Mouse (Mus musculus): ENCODE measurements around the gene Tmem39a. TPM values are rescaled to one million over a fixed set of nuclear protein-coding genes. Genes with fewer than 3 reads are reported as not detected.

Tmem39a gene
- polyA plus RNA-seq, 1 experiment = 35.7 TPM

DNA sequence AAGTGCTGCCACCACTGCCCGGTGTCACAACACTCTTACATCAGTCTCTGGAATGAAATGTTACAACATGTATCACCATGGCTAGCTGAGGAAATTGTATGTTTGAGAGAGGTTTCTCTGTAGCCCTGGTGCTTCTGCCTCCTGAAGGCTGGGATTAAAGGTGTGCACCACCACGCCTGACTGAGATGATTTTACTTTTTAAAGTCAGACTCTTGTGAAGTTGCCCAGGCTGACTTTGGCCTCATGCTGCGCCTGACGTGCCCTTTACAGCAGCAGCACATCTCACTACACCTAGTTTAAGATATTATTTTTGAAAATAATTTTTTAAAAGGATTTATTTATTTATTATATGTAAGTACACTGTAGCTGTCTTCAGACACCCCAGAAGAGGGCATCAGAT lies 34.4 kb downstream of the Tmem39a start:
- Histone ChIP-seq H3K4me1 (ENCODE audit: control insufficient read depth, insufficient read depth, low read length) (no peaks in the 10 kb centered on the region; the same call in 1 of the 2 replicates), H3K27ac (ENCODE audit: control insufficient read depth, insufficient read depth, low read depth, low read length, poor library complexity) (no peak overlapping the region), H3K4me3 (replicated peaks; ENCODE audit: control insufficient read depth, low read depth, low read length) (no peak overlapping the region)
- no peak for TF ChIP-seq CTCF (IDR thresholded peaks at IDR 0.05; ENCODE audit: control insufficient read depth, insufficient read depth, low read length)
- TF ChIP-seq POLR2A (IDR thresholded peaks at IDR 0.05; ENCODE audit: borderline replicate concordance, control insufficient read depth, low read depth, low read length) = no peak
- 75% methylated on average over 4 of the region's 4 CpGs for WGBS

- 88% methylated on average over 1 of the region's 1 CpGs for WGBS
- TF ChIP-seq POLR2A (IDR thresholded peaks at IDR 0.05; ENCODE audit: borderline replicate concordance, control insufficient read depth, low read depth, low read length) (no peak), CTCF (IDR thresholded peaks at IDR 0.05; ENCODE audit: control insufficient read depth, insufficient read depth, low read length) (no peak)
- Histone ChIP-seq H3K4me1 (ENCODE audit: control insufficient read depth, insufficient read depth, low read length) (no peaks in the 10 kb centered on the region; the same call in 1 of the 2 replicates), H3K4me3 (replicated peaks; ENCODE audit: control insufficient read depth, low read depth, low read length) (no peak overlapping the region), H3K27ac (ENCODE audit: control insufficient read depth, insufficient read depth, low read depth, low read length, poor library complexity) (no peak overlapping the region)
These were observed 35.9 kb downstream of the Tmem39a start for GRCm38 (mm10) chr16:38594435-38594834.

GRCm38 (mm10) chr16:38596099-38596498 lies 37.6 kb downstream of the Tmem39a start:
- TF ChIP-seq POLR2A (IDR thresholded peaks at IDR 0.05; ENCODE audit: borderline replicate concordance, control insufficient read depth, low read depth, low read length) (no peak), CTCF (IDR thresholded peaks at IDR 0.05; ENCODE audit: control insufficient read depth, insufficient read depth, low read length) (no peak)
- H3K4me1 ChIP-seq (ENCODE audit: control insufficient read depth, insufficient read depth, low read length) = peaks cover 1% of the 10 kb centered on the region; the same call in 1 of the 2 replicates
- no peak overlapping the region for H3K27ac ChIP-seq (ENCODE audit: control insufficient read depth, insufficient read depth, low read depth, low read length, poor library complexity)
- WGBS = 73% methylated on average over 2 of the region's 2 CpGs
- no peak overlapping the region for H3K4me3 ChIP-seq (replicated peaks; ENCODE audit: control insufficient read depth, low read depth, low read length)

DNA sequence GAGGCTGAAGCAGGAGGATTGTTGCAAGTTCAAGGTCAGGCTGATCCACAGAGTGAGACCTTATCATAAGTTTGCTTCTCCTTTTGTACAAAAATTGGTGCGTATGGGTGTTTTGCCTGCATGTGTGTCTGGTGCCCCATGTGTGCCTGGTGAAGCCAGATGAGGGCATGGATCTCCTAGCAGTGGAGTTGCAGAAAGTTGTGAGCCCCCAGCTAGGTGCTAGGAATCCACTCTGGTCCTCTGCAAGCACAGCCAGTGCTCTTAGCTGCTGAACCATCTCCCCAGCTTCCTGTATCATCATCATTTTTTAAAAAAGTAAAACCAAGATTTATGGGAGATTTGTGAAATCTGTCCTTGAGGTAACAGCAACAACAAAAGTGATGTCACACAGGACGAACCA lies 38.2 kb downstream of the Tmem39a start:
- Histone ChIP-seq H3K4me3 (replicated peaks; ENCODE audit: control insufficient read depth, low read depth, low read length) (no peak overlapping the region), H3K27ac (ENCODE audit: control insufficient read depth, insufficient read depth, low read depth, low read length, poor library complexity) (no peak overlapping the region), H3K4me1 (ENCODE audit: control insufficient read depth, insufficient read depth, low read length) (peaks cover 1% of the 10 kb centered on the region; the same call in 1 of the 2 replicates)
- 67% methylated on average over 2 of the region's 2 CpGs for WGBS
- no peak for TF ChIP-seq CTCF (IDR thresholded peaks at IDR 0.05; ENCODE audit: control insufficient read depth, insufficient read depth, low read length)
- TF ChIP-seq POLR2A (IDR thresholded peaks at IDR 0.05; ENCODE audit: borderline replicate concordance, control insufficient read depth, low read depth, low read length) = no peak

GRCm38 (mm10) chr16:38598986-38599680 lies 40.6 kb downstream of the Tmem39a start:
- no peak for TF ChIP-seq CTCF (IDR thresholded peaks at IDR 0.05; ENCODE audit: control insufficient read depth, insufficient read depth, low read length)
- TF ChIP-seq POLR2A (IDR thresholded peaks at IDR 0.05; ENCODE audit: borderline replicate concordance, control insufficient read depth, low read depth, low read length) = no peak
- H3K4me3 ChIP-seq (replicated peaks; ENCODE audit: control insufficient read depth, low read depth, low read length) = no peak overlapping the region
- H3K4me1 ChIP-seq (ENCODE audit: control insufficient read depth, insufficient read depth, low read length) = peaks cover 1% of the 10 kb centered on the region; the same call in 1 of the 2 replicates
- no peak overlapping the region for H3K27ac ChIP-seq (ENCODE audit: control insufficient read depth, insufficient read depth, low read depth, low read length, poor library complexity)
- 67% methylated on average over 11 of the region's 11 CpGs for WGBS

DNA sequence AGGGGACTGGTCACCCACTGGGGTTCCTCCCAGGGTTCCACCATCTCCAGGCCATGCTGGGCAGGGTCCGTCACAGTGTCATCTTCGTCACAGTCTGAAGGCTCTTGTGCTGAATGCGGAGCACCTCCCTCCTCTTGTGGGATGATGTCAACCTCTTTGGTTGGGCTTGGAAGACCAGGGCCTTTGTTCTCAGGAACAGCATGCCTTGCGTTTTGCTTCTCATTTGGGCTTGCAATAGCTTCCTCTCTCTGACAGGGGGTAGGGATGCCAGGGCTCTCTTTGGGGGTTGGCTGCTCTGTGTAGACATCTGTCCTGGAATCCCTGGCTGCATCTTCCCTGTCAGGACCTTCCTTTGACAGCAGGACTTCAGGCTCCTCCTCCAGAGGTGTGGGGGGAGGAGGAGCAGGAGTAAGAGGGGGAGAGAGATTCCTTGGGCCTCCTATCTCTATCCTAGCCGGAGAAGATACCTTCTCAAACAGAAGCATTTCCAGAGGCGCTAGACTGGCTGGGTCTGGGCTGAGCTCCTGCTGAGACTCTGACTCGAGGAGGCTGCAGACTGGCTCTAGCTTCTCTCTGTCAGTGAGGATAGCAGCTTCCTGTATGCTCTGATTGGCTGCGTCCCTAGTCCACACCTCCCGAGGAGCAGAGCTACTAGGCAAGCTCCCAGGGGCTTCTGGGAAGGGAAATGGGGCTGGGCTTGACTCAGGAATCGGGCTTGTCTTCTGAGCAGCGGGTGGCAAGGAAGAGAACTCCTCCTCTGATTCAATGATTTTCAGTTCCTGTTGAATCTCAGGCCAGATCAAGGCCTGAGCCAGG lies 44.7 kb downstream of the Tmem39a start:
- Histone ChIP-seq H3K4me3 (replicated peaks; ENCODE audit: control insufficient read depth, low read depth, low read length) (no peak overlapping the region), H3K4me1 (ENCODE audit: control insufficient read depth, insufficient read depth, low read length) (peaks cover 1% of the 10 kb centered on the region; the same call in 1 of the 2 replicates), H3K27ac (ENCODE audit: control insufficient read depth, insufficient read depth, low read depth, low read length, poor library complexity) (no peak overlapping the region)
- TF ChIP-seq POLR2A (IDR thresholded peaks at IDR 0.05; ENCODE audit: borderline replicate concordance, control insufficient read depth, low read depth, low read length) (no peak), CTCF (IDR thresholded peaks at IDR 0.05; ENCODE audit: control insufficient read depth, insufficient read depth, low read length) (no peak)
- 70% methylated on average over 11 of the region's 11 CpGs for WGBS

GRCm38 (mm10) chr16:38606509-38606908 lies 48.0 kb downstream of the Tmem39a start:
- Histone ChIP-seq H3K4me3 (replicated peaks; ENCODE audit: control insufficient read depth, low read depth, low read length) (no peak overlapping the region), H3K4me1 (ENCODE audit: control insufficient read depth, insufficient read depth, low read length) (no peaks in the 10 kb centered on the region), H3K27ac (ENCODE audit: control insufficient read depth, insufficient read depth, low read depth, low read length, poor library complexity) (no peak overlapping the region)
- WGBS = 69% methylated on average over 7 of the region's 7 CpGs
- TF ChIP-seq POLR2A (IDR thresholded peaks at IDR 0.05; ENCODE audit: borderline replicate concordance, control insufficient read depth, low read depth, low read length) = no peak
- TF ChIP-seq CTCF (IDR thresholded peaks at IDR 0.05; ENCODE audit: control insufficient read depth, insufficient read depth, low read length) = no peak

DNA sequence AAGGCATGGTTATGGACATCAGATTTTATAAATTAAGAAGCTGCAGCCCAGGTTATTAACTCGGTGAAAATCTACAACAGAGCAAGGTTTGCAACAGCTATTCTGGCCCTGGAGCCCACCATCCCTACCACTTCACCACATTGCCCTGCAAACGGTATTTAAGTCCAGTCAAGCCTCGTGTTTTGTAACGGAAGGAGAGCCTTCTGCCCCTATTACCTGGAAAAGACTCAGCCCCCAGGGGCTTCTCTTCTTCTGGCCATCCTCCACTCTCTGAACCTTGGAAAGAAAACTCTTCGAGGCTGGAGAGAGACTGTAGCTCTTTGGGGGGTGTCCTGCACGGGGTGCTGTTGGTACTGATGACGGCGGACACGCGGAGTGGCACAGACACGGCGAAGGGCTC lies 50.2 kb downstream of the Tmem39a start:
- WGBS = 88% methylated on average over 12 of the region's 12 CpGs
- Histone ChIP-seq H3K4me3 (replicated peaks; ENCODE audit: control insufficient read depth, low read depth, low read length) (no peak overlapping the region), H3K27ac (ENCODE audit: control insufficient read depth, insufficient read depth, low read depth, low read length, poor library complexity) (no peak overlapping the region), H3K4me1 (ENCODE audit: control insufficient read depth, insufficient read depth, low read length) (no peaks in the 10 kb centered on the region)
- no peak for TF ChIP-seq POLR2A (IDR thresholded peaks at IDR 0.05; ENCODE audit: borderline replicate concordance, control insufficient read depth, low read depth, low read length)
- no peak for TF ChIP-seq CTCF (IDR thresholded peaks at IDR 0.05; ENCODE audit: control insufficient read depth, insufficient read depth, low read length)

Data from bone marrow, adult 2 months (tissue).